Mouse (Mus musculus) spleen, embryonic (tissue): ENCODE data around the gene Taar6.

Experiments used
- CTCF ChIA-PET: fragments of 350-600 bp; sonication (Branson Sonifier 250); formaldehyde crosslinking; loops from one replicate; lab custom pipeline; 2022; lab: Charles Lee

The Taar6 gene

DNA sequence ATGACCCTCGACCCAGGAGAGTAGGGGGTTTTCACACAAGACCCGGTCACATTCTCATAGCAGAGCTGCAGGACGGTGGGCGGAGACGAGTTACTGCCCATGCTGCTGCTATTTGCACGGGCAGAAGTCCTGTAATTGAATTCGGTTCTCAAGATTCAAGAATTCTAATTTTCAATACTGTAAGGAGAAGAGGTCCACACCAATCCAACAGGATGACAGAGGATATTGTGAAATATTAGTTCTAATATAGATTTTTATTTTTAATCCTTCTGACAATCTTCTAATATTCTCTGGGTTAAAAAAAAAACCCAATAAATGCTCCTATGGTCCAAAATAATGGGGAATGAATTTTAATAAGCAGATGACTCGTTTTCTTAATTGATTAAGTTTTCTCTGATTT, at the start of gene Taar6:
TSS of gene Taar6 (minus strand) at position 101 of the 400 bp plus-strand sequence.
- CTCF ChIA-PET: no interaction called here

DNA sequence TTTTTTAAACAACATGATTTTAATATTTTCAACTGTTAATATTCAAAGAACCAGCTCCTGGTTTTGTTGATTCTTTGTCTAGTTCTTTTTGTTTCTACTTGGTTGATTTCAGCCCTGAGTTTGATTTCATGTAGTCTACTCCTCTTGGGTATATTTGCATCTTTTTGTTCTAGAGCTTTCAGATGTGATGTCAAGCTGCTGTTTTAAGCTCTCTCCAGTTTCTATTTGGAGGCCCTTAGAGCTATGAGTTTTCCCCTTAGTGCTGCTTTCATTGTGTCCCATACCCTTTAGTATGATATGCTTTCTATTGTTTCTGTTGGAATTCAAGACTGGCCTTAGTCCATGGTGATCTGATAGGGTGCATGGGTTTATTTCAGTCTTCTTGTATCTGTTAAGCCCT, 45.9 kb upstream of the Taar6 start:
- CTCF ChIA-PET: no interaction called here

DNA sequence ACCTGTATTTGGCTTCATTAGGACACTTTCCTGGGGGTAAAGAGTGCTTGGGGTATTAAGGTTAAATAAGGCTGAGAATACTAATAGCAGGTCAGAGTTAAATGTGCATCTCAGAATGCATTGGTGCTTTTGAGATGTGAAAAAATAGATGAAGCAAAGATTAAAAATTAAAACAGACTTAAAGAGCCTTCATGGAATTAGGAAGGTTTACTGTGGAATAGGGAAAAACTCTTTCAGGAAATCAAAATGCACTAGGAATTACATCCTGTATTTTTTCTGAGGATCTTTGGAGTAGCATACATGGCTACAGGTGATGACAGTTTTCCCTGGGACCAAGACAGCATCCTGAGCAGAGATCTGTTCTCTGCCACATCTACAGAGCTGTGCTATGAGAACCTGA, 41.5 kb upstream of the Taar6 start, which contains the start of gene Taar7d:
TSS of gene Taar7d (plus strand) at position 301 of the 400 bp plus-strand sequence.
- CTCF ChIA-PET: no interaction called here

DNA sequence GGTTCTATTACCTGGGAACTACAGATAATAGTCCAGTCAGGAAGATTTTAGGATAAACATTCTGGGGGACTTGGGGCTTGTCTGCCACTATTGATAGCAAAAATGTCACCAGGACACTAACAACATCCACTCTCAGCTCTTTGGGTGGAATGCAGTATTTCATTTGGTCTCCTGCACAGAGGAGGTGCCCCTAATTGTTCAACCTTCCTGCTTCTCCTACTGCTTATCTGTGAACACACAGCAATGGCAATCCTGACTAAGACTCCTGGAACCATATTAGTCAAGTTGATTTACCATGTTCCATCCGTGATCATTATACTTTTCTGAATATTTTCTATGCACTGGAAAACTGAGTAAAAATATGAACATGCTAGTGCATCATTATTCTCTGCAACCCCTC, 22.7 kb upstream of the Taar6 start:
- CTCF ChIA-PET: no interaction called here

DNA sequence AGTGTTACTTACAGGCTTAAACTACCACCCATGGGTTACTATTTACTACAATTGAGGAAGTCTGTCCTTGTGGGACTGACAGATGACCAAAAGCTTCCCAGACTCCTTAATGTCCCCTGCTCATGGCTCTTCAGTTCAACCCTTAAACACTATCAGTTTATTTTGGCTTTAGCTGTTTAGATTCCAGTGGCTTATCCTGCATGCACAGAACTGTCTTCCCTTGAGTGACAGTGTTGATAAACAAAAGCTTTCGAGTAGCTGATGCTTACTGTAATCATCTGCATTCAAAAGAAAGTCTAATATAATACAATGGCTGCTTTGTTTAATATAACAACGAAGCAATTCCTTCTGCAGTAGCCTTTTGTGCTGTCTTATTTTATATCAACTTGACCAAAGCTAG, 21.6 kb upstream of the Taar6 start:
- CTCF ChIA-PET: no interaction called here

DNA sequence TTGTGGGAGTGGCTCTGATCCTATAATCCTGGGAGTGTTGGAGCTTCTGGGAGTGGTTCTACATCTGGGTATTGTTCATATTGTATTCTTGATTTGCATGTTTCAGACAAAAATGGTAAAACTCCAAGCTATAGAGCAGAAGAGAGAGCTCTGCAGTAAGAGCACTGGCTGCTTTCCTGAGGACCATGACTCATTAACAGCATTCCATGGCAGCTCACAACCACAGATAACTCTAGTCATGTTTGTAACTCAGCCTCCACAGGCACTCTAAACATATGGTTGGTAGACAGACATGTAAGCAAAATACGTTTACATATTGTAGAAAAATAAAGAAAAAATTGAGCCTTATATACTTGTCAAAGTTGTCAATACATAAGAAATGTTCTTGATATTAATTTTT, 21.0 kb upstream of the Taar6 start:
- CTCF ChIA-PET: no interaction called here

DNA sequence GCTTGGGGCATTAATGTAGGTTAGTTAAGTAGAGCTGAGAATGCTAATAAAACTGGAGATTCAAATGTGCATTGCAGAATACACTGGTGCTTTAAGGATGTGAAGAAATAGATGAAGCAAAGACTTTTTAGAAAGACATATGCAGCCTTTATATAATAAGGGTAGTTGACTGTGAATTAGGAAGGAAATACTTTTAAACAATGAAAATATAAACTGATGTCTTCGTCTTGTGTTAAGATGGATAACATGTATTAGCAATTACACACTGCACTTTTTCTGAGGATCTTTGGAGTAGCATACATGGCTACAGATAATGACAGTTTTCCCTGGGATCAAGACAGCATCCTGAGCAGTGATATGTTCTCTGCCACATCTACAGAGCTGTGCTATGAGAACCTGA, 14.2 kb upstream of the Taar6 start, which contains the start of gene Taar7b:
TSS of gene Taar7b (plus strand) at position 301 of the 400 bp plus-strand sequence.
- CTCF ChIA-PET: no interaction called here

DNA sequence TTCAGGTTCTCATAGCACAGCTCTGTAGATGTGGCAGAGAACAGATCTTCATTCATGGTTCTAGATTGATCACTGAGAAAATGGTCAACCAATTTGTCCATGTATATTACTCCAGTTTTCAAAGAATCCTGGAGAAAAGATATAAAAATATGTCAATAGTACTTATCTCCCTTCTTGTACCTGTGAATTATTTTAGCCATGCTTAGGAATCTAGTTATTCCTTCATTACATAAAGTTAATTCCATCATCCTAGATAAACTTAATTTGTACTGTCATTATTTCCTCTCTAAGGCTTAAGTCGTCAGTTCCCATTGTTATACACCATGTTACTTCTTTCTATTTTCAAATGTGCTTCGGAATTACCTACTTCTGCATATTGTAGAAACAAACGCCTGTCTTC, 7.9 kb upstream of the Taar6 start, which contains the start of gene Taar7a:
TSS of gene Taar7a (minus strand) at position 101 of the 400 bp plus-strand sequence.
- CTCF ChIA-PET: no interaction called here

DNA sequence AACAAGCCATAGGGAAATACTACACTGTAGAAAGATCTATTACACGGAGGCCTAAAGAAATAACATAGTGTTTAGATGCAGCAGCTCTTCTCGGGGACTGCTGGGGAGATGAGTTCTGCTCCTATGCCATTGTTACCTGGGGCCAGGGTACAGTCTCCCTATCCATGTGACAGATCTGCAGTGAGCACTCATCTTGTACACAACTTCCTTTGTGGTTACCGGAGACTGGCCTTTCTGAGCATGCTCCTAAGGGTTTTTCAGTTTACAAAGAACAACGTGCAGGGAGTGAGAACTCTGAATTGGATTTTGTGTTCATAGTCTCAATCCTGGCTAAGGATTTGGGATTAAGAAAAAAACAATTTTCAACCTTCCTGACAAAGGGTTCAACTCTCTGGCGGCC, 973 bp upstream of the Taar6 start:
- CTCF ChIA-PET: no interaction called here

DNA sequence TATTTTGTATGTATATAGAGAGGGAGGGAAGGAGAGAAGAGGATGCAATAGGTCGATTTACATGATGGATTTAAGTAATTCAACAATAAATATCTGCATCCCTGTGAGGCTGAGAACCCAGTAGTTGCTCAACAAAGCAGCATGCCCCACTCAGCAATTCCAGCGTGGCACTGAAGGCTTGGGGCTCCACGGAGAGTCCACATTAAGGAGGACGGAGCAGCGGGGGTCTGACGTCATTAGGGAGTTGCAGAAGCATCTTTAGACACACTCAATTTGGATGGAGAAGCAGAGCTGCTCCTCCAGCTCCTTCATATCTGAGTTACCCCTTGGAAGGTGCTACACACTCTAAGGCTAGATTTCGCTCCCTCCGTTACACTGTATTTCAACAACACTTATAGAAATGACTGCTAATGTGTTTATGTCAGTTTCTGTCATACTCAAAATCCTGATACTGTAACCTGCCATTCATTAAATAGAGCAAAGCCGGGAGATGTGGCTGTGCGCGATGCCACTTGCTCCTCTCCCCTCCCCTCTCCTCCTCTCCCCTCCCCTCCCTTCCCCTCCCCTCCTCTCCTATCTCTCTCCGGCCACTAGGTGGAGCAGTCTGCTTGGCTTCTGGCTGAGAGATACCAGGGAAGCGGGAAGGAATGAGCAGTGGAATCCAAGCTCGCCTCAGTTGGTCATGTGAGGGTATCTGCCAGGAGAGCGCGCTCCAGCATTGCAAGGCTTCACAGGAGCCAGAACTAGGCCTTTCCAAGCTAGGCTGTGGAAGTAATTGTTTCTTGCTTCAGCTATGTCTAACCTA, 6.3 kb downstream of the Taar6 start:
- CTCF ChIA-PET: no interaction called here

DNA sequence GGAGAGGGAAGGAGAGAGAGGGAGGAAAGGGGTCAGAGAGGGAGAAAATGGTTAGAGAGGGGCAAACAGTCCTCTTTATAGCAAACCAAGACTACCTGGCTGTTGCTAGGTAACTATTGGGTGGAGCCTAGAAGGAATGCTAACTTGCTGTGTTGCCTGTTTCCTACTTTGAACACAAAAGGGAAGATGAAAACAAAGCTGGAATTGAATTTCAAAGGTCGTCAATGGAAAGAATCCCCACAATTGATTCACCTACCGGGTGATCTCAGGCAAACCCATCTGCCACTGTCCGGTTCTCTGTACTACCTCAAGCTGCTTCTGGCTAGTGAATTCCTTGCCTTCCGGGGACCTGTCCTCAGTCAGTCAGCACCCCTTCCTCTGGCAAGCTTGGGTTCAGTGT, 7.5 kb downstream of the Taar6 start:
- CTCF ChIA-PET: no interaction called here

DNA sequence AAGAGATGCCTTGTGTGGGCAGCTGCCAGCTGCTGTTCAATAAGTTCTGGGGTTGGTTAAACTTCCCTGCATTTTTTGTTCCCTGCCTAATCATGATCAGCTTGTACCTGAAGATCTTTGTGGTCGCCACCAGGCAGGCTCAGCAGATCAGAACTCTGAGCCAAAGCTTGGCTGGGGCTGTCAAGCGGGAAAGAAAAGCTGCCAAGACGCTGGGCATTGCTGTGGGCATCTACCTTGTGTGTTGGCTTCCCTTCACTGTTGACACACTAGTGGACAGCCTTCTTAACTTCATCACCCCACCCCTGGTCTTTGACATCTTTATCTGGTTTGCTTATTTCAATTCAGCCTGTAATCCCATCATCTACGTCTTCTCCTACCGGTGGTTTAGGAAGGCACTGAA, 14.2 kb downstream of the Taar6 start:
- CTCF ChIA-PET: no interaction called here

DNA sequence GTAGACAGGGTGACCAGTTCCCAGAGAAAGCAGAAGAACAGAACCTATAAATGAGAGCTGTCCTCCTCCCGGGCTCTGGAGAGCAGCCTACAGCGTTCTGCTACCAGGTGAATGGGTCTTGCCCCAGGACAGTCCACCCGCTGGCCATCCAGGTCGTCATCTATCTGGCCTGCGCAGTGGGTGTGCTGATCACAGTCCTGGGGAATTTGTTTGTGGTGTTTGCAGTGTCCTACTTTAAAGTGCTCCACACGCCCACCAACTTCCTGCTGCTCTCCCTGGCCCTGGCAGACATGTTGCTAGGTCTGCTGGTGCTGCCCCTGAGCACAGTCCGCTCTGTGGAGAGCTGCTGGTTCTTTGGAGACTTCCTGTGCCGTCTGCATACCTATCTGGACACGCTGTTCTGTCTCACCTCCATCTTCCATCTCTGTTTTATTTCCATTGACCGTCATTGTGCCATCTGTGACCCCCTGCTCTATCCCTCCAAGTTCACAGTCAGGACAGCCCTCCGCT, 14.7 kb downstream of the Taar6 start, which contains the start of gene Taar5:
TSS of gene Taar5 (plus strand) at position 51 of the 510 bp plus-strand sequence.
- CTCF ChIA-PET: no interaction called here

DNA sequence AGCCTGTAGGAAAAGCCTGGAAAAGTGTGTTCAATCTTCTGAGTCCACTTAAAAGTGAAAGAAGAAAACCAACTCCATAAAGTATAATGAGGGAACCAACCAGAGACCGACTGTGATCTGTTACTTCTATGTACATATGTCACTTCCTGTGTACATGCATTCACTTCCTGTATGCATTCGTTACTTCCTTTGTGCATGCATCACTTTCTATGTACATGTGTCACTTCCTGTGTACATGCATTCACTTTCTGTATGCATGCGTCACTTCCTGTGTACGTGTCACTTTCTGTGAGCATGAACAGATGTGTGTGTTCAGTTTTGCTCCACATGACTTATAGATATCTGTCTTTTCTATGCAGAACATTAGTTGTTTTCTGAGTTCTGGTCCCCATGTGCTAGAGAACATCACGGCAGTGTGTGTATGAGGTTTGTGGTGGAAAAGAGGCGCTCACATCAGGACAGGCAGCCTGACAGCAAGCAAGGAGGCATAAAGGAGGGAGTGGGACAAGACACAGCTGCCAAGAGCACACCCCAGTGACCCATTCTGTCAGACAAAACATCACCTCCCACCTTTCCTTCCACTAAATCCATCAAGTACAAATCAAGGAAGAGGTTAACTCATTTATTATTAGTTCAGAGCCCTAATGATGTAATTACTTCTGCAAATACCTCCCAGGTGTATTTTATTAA, 20.4 kb downstream of the Taar6 start:
- CTCF ChIA-PET: no interaction called here

DNA sequence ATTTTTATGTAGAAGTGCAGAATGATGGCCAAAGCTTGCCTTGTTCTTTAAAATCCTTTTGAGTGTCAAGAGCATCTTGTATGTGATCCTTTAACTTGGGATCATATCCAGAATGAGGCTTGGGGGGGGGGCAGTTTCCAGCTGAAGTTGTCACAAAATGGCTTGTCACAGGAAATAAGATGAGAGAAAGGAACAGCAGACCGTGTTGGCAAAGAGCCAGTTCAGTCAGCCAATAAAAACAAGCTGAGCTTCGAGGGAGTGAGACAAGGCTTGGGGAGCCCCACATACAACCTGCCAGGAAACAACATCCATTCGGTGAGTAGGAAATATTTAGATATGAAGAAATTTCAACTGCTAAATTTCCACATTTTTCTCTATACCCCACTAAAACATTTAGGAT, 22.0 kb downstream of the Taar6 start:
- CTCF ChIA-PET: no interaction called here

DNA sequence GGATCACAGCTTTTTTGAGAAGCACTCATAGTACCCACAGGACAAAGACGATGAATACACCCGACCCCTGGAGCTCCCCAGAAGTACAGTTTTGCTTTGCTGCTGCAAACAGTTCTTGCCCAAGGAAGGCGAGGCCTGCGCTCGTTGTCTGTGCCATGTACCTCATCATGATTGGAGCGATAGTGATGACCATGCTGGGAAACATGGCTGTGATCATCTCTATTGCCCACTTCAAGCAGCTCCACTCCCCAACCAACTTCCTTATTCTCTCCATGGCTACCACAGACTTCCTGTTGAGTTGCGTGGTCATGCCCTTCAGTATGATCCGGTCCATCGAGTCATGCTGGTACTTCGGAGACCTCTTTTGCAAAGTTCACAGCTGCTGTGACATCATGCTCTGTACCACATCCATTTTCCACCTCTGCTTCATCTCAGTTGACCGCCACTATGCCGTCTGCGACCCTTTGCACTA, 25.0 kb downstream of the Taar6 start, which contains the start of gene Taar4:
TSS of gene Taar4 (plus strand) at position 51 of the 472 bp plus-strand sequence.
- CTCF ChIA-PET: no interaction called here

DNA sequence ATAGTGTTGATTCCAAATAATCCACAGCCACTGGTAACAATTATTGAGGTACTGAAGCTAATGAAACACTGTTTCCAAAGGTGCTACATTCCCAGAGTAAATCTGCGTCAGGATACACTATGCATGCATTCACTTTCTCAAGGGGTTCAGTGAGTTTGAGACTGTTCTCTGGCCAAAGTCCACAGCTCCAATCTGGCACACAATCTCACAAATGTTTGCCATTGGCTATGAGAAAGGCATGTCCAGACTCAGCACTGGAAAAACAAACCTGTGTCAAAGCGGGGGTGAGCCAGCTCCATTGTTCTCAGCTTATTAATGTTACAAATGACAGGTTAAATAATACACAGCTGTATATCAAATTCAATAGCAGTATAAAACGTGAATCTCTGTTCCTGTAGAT, 26.4 kb downstream of the Taar6 start:
- CTCF ChIA-PET: no interaction called here

DNA sequence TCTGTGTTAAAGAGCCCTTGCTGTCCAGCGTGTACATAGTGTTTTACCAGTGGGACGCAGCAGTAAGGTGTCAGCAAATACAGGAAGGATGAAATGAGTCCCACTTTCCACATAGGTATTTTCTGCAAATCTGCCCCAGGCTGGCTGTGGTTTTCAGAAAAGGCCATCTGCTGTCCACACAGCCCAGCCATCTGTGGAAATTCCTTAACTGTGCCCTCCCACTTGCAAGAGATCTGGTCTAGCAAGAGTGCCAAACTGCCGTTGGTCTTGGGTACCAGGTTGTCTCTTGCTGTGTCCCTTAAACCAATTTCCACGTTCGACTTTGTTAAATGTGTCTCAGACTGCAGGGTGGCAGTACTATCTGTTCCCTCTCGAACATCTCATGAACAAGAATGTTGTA, 33.7 kb downstream of the Taar6 start:
- CTCF ChIA-PET: no interaction called here

DNA sequence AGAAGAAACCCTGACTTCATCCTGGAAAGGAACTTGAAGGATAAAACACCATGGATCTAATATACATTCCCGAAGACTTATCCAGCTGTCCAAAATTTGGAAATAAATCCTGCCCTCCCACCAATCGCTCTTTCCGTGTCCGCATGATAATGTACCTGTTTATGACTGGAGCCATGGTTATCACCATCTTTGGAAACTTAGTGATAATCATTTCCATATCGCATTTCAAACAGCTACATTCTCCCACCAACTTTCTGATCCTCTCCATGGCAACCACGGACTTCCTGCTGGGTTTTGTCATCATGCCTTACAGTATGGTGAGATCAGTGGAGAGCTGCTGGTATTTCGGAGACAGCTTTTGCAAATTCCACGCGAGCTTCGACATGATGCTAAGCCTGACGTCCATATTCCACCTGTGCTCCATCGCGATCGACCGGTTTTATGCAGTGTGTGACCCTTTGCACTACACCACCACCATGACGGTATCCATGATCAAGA, 35.9 kb downstream of the Taar6 start, which contains the start of gene Taar3:
TSS of gene Taar3 (plus strand) at position 51 of the 498 bp plus-strand sequence.
- CTCF ChIA-PET: no interaction called here

DNA sequence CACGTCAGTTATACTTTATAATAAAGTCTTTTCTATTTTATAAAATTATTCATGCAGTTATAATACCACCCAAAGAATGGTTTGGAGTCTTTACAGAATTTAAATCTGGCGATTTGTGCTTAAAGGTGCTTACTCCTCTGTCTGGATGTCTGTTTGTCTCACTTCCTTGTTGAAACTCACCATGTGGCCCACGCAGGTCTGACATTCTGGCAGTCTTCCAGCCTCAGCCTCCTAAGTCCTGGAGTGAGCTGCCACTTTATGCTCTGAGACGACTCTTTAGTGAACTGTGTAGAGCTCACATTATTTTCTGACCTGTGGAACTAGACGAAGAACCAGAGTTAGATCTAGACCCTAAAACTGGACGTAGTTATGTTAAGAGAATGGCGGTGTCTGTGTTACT, 37.4 kb downstream of the Taar6 start:
- CTCF ChIA-PET: no interaction called here

DNA sequence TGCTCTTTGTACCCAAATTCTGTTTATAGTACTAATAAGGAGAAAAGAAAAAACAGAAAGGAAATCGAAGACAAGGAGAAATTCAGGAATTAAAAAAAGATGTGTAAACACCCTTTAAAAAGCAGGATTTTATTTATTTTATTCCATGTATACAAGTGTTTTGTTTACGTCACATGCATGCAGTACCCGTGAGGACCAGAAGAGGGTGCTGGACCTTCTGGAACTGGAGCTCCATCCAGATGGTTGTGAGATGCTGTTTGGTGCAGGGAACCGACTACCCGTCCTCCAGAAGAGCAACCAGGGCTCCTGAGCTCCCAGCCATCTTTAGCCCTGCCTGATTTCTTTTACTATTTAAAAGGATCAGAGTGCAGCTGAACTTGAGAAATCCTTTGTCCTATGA, 43.0 kb downstream of the Taar6 start:
- CTCF ChIA-PET: no interaction called here

DNA sequence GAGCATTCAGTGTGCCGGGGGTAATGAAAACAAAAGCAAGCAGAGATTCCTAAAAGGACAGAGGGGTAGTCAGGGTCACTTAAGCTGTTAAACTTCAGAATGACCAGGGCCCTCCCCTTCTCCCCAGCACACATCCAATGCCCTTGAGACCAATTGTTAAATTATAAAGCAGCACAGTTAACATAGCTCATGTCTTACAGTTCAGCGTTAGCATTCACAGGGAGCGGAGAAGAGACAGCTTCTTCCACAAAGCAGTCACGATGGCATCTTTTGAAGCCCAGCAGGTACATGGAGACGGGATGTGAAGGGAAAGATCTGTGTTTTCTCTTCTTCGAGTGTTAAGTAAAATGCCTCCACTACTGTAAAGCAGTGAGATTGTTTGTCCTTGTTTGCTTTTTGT, 47.1 kb downstream of the Taar6 start, which contains the start of gene Taar2:
TSS of gene Taar2 (plus strand) at position 261 of the 400 bp plus-strand sequence.
- CTCF ChIA-PET: no interaction called here
